Mouse (Mus musculus) left cerebral cortex, postnatal 36 days (tissue): ENCODE results near the gene Gal3st2. TPM values are rescaled to one million over a fixed set of nuclear protein-coding genes. Genes with fewer than 3 reads are reported as not detected.

Experiments
- total RNA-seq, 2 experiments: library from RNA; stranded (reverse); gene quantifications; 2 replicates each; pipeline ENCODE4 v1.2.3; 2021

Gene Gal3st2
- total RNA-seq, 2 experiments from 2014 or later, result 0.12 to 0.16 TPM

Other genes starting within 250 kb of the Gal3st2 start
- gene Stk25, start 202.6 kb upstream of the Gal3st2 start, total RNA-seq, result 100 to 1,000 TPM; 370 to 405 TPM
- gene Bok, start 175.6 kb upstream of the Gal3st2 start, total RNA-seq, result 10 to 100 TPM; 28.3 to 33.2 TPM
- 10 to 100 TPM; 75.4 to 88.1 TPM for gene Atg4b, start 109.8 kb upstream of the Gal3st2 start, total RNA-seq
- 10 to 100 TPM; 36.0 to 39.0 TPM for gene Thap4, start 106.4 kb upstream of the Gal3st2 start, total RNA-seq
- 10 to 100 TPM; 47.7 to 50.3 TPM for gene Dtymk, start 59.4 kb upstream of the Gal3st2 start, total RNA-seq
- 10 to 100 TPM; 11.0 to 12.2 TPM for gene Ing5, start 57.3 kb upstream of the Gal3st2 start, total RNA-seq
- gene D2hgdh, start 36.4 kb upstream of the Gal3st2 start, total RNA-seq, result 10 to 100 TPM; 12.7 to 15.3 TPM
- under 1 TPM; 0.16 to 0.20 TPM for gene Gal3st2b, start 57.0 kb downstream of the Gal3st2 start, total RNA-seq
- under 1 TPM; 0.05 TPM for gene Gal3st2c, start 129.2 kb downstream of the Gal3st2 start, total RNA-seq
- gene Neu4, start 159.1 kb downstream of the Gal3st2 start, total RNA-seq, result 1 to 10 TPM; 8.8 to 9.6 TPM
- under 1 TPM in 1 of 2 experiments, not detected in 1; 0.15 TPM for gene Pdcd1, start 191.2 kb downstream of the Gal3st2 start, total RNA-seq